Mouse (Mus musculus): ENCODE data around the gene Pltp.

DNA sequence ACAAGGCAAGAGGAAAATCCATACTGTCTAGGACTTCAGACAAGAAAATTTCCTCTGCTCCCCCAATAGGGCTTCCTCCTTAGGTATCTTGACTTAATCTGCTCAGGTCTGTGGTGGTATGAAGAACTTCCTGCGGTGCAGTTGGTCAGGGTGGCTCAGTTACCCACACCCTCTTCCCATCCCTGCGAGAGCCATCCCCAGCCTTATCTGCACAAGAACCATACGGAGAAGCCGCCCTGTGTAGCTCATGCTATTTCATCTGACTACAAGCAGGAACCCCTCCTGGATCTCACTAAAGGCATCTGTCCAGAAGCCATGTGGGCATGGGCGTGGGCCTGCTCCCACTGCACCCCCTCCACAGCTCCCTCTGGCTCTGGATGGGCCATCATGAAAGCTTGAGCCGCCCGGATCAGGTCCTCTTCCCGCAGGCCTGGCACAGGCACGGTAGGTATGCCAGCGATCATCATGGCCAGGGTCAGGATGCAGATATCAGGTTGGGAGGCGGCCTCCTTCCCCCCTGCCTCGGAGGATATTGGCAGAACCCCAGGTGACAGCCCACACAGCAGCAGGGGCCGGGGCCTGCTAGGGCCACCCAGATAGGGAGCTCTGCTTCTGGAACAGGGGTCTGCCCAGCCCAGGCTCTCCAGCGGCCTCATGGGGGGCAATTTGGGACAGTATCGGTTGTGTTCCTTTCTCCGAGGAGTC is 30.2 kb downstream of the Pltp start:
- TF ChIP-seq CTCF (IDR thresholded peaks at IDR 0.05 in 2 of 3, conservative IDR thresholded peaks at IDR 0.05 in 1 of 3; ENCODE audit: control insufficient read depth in 1 of 3, insufficient read depth in 1 of 3, low read depth in 2 of 3, low read length in 3 of 3, poor library complexity in 1 of 3, severe bottlenecking in 1 of 3) (no peak), USF2 (IDR thresholded peaks at IDR 0.05; ENCODE audit: borderline replicate concordance in 1 of 2, insufficient read depth in 1 of 2, low read depth in 1 of 2, low read length in 2 of 2) (no peak), USF1 (IDR thresholded peaks at IDR 0.05; ENCODE audit: low read depth, low read length) (no peak), ZKSCAN1 (IDR thresholded peaks at IDR 0.05; ENCODE audit: low read depth, low read length) (no peak)
